Mouse (Mus musculus): Measurements from ENCODE around the gene Nfkbia. TPM values are rescaled to one million over a fixed set of nuclear protein-coding genes. Genes with fewer than 3 reads are reported as not detected.

The Nfkbia gene
- total RNA-seq, 2 experiments from 2014 or later: 17.6 to 39.5 TPM

- peak; percentile 98 for DNase-seq
- intact Hi-C loops (cut with DNase I): loop anchor here (2.0 kb wide), 1 partner anchor 45 kb away; no protein-coding TSS in a partner anchor
Observed at GRCm38 (mm10) chr12:55491516-55492183, 797 bp downstream of the Nfkbia start.

- intact Hi-C loops (cut with DNase I): loop anchor here (2.0 kb wide), 1 partner anchor 44 kb away; no protein-coding TSS in a partner anchor
- peak; percentile 34 to 51 for DNase-seq
Observed at GRCm38 (mm10) chr12:55490722-55491449, 1.6 kb downstream of the Nfkbia start.

GRCm38 (mm10) chr12:55489986-55490721 lies 2.3 kb downstream of the Nfkbia start:
- intact Hi-C loops (cut with DNase I): loop anchor here (2.0 kb wide), 1 partner anchor 43 kb away; no protein-coding TSS in a partner anchor
- DNase-seq: no peak

- no peak for DNase-seq
- intact Hi-C loops (cut with DNase I): no loop called here
Observed at GRCm38 (mm10) chr12:55488661-55489447, 3.6 kb downstream of the Nfkbia start.

- intact Hi-C loops (cut with DNase I): no loop called here
- no peak for DNase-seq
Observed at GRCm38 (mm10) chr12:55487843-55488660, 4.4 kb downstream of the Nfkbia start.

GRCm38 (mm10) chr12:55486923-55487674 lies 5.3 kb downstream of the Nfkbia start:
- no peak for DNase-seq
- intact Hi-C loops (cut with DNase I): no loop called here

- intact Hi-C loops (cut with DNase I): no loop called here
- no peak for DNase-seq
Observed at GRCm38 (mm10) chr12:55484800-55485199, 7.6 kb downstream of the Nfkbia start.

- DNase-seq: no peak
- intact Hi-C loops (cut with DNase I): no loop called here
Observed at GRCm38 (mm10) chr12:55484079-55484774, 8.2 kb downstream of the Nfkbia start.

- no peak for DNase-seq
- intact Hi-C loops (cut with DNase I): no loop called here
Observed at GRCm38 (mm10) chr12:55483591-55483990, 8.9 kb downstream of the Nfkbia start.

GRCm38 (mm10) chr12:55482732-55483131 lies 9.7 kb downstream of the Nfkbia start:
- intact Hi-C loops (cut with DNase I): no loop called here
- no peak for DNase-seq

GRCm38 (mm10) chr12:55481739-55482138 lies 10.7 kb downstream of the Nfkbia start:
- intact Hi-C loops (cut with DNase I): no loop called here
- no peak for DNase-seq

- DNase-seq: no peak
- intact Hi-C loops (cut with DNase I): no loop called here
Observed at GRCm38 (mm10) chr12:55480471-55481153, 11.8 kb downstream of the Nfkbia start.

- intact Hi-C loops (cut with DNase I): no loop called here
- DNase-seq: no peak
Observed at GRCm38 (mm10) chr12:55478901-55479300, 13.5 kb downstream of the Nfkbia start.

- intact Hi-C loops (cut with DNase I): no loop called here
Observed at GRCm38 (mm10) chr12:55474209-55474583, 18.3 kb downstream of the Nfkbia start.

GRCm38 (mm10) chr12:55473250-55474208 lies 18.9 kb downstream of the Nfkbia start:
- DNase-seq: peak; percentile 64 to 77
- intact Hi-C loops (cut with DNase I): no loop called here

More at GRCm38 (mm10) chr12:55474209-55474583, 18.3 kb downstream of the Nfkbia start:
- no peak for DNase-seq

- intact Hi-C loops (cut with DNase I): no loop called here
- no peak for DNase-seq
Observed at GRCm38 (mm10) chr12:55471344-55471743, 21.1 kb downstream of the Nfkbia start.
